Mouse (Mus musculus): ENCODE measurements around the gene Pom121l2. TPM values are rescaled to one million over a fixed set of nuclear protein-coding genes. Genes with fewer than 3 reads are reported as not detected.
A peak's percentile ranks its signal among the peaks of the same experiment; 100 is the strongest.
"Not testable (repeated sequence)": the region's sequence is repeated elsewhere in the genome, so short reads cannot be mapped to it uniquely, and the experiment has no call there.

Pom121l2 gene
- polyA plus RNA-seq, 1 experiment: not detected

DNA sequence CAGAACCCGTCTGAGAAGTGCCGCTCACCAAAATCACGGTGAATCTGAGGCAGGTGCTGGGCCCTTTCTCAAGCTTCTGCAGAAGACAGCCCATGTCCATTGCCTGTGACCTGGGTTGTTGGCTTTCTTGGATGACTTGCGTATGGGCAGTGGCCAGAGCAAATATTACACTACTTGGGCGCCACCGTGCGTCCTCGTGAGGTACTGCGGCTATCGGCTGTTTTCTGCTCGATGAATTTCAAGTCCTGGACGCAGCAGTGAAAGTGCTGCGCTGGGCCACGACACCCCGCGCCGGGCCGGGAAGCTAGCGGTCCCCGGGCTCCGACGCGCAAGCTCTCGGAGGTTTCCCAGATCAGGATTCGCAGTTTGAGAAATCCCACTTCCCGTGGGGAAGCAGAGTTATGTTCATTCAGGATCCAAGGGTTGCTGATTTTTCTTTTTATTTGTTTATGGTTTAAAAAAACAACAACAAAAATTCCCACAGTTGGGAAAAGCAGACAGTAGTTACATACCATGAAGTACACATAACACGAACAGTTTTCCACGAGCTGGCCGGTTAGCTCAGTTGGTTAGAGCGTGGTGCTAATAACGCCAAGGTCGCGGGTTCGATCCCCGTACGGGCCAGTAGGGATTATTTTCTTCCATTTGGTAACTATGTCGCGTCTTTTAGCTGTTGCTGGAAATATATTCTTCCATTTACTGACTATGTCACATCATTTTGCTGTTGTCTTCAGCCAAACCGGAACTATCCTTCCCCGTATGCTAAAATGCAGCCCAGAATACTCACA, 47.9 kb downstream of the Pom121l2 start:
- no peaks in the 10 kb centered on the region for H3K4me1 ChIP-seq (ENCODE audit: control insufficient read depth, insufficient read depth, low read length)
- TF ChIP-seq CTCF (IDR thresholded peaks at IDR 0.05; ENCODE audit: extremely low read depth, insufficient read depth, low read length): peak; percentile 90
- TF ChIP-seq POLR2A (IDR thresholded peaks at IDR 0.05; ENCODE audit: extremely low read depth, insufficient read depth, low read length): no peak
- no peak overlapping the region for H3K27ac ChIP-seq (ENCODE audit: insufficient read depth, low read length)
- peak overlapping the region; percentile 30 for H3K4me3 ChIP-seq (ENCODE audit: insufficient read depth, low read length)

DNA sequence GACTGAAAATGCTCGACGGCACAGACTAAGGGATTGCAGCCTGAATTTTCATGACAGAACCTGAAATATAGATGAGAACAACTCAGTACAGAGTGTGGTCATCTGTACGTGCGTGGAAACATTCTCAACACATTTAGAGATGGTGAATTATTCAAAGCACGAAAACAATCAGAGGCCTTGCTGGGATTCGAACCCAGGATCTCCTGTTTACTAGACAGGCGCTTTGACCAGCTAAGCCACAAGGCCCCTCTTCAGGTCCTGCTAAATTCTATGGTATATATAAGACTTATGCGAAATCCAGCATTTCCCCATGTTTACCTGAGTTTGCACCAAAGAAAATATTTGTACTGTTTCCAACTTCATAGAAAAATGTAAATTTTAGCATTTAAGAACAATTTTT, 48.9 kb downstream of the Pom121l2 start:
- no peak overlapping the region for H3K27ac ChIP-seq (ENCODE audit: insufficient read depth, low read length)
- peaks cover 1% of the 10 kb centered on the region; the same call in 1 of the 2 replicates for H3K4me1 ChIP-seq (ENCODE audit: control insufficient read depth, insufficient read depth, low read length)
- TF ChIP-seq CTCF (IDR thresholded peaks at IDR 0.05; ENCODE audit: extremely low read depth, insufficient read depth, low read length): no peak
- no peak for TF ChIP-seq POLR2A (IDR thresholded peaks at IDR 0.05; ENCODE audit: extremely low read depth, insufficient read depth, low read length)
- H3K4me3 ChIP-seq (ENCODE audit: insufficient read depth, low read length): no peak overlapping the region

DNA sequence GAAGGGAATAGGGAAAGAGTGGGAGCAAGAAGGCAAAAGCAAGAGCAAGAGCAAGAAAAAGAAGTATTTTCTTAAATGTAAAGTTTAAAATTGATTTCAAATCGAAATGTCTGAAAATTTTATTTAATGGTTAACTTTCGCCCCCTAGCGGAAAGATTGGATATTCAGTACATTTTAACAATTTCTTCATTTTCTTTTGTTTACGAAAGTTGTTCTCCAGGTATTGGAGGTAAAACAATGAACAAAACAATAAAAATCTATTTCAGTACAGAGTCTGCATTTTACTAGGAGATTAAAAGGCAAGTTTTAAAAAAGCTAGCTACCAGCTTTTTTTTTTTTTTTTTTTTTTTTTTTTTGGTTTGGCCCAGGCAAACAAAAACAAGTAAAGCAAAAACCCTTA, 49.5 kb downstream of the Pom121l2 start:
- no peak for TF ChIP-seq CTCF (IDR thresholded peaks at IDR 0.05; ENCODE audit: extremely low read depth, insufficient read depth, low read length)
- no peak for TF ChIP-seq POLR2A (IDR thresholded peaks at IDR 0.05; ENCODE audit: extremely low read depth, insufficient read depth, low read length)
- H3K4me1 ChIP-seq (ENCODE audit: control insufficient read depth, insufficient read depth, low read length): peaks cover 1% of the 10 kb centered on the region; the same call in 1 of the 2 replicates
- H3K4me3 ChIP-seq (ENCODE audit: insufficient read depth, low read length): no peak overlapping the region
- no peak overlapping the region for H3K27ac ChIP-seq (ENCODE audit: insufficient read depth, low read length)

DNA sequence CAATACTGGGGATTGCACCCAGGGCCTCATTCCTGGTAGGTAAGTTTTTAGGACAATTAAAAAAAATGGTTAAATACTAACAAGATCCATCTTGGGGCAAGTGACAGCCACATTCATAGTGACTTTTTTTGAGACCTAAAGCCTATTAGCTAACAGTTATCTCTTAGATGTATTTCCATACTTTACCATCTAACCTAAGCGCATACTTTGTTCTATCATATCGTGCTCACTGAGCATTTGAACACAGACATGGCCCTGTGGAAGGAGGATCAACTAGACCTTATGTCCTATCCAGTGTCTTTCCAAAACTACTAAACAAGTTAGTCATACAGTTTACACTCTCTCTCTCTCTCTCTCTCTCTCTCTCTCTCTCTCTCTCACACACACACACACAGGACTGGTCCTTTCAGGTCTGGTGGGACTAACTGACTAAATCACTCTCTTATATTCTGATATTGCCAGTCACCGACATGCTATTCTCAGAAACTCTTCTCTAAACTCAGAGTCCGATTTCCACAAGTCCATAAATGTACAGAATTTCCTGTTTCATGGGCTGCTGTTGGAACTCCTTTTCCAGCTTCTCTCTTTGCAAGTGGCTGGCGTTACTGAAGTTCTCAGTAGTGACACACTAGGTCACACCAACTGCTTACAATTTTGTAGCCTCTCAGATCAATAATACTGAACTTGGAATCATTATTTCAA, 52.9 kb downstream of the Pom121l2 start:
- no peak for TF ChIP-seq CTCF (IDR thresholded peaks at IDR 0.05; ENCODE audit: extremely low read depth, insufficient read depth, low read length)
- no peak for TF ChIP-seq POLR2A (IDR thresholded peaks at IDR 0.05; ENCODE audit: extremely low read depth, insufficient read depth, low read length)
- no peak overlapping the region for H3K4me3 ChIP-seq (ENCODE audit: insufficient read depth, low read length)

DNA sequence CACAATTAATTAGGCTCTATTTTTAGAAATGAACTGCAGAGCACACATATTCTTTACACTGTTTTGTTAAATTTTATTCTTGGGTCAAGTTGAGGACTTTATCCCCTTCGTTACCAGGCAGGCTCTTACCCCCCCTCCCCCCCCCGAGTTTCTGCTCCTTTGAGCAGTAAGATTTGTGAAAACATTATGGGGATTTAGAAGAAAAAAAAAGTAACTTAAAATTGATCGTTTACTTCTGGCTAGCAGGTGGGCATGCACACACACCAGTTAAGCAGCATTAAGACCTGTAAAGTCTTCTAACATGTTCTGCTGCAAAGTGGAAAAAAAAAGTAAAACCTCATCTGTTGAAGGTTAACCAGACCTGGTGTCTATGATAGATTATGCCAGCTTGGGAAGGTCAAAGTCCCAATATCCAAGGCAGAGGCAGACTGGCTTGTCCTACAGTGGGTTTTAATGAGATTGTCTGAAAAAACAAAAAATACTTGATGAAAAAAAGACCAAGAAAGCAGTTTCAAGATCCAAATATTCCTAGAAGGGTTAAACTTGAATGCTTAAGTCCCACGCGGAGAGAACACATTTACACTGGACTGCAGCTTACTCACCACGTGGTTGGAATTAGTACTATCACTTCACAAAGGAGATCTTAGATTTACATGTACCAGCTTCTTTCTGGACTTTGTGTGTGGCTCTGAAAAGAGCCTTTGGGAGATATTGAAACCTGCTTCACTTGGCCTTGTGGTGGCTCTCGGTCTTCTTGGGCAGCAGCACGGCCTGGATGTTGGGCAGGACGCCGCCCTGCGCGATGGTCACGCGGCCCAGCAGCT, 53.7 kb downstream of the Pom121l2 start:
- no peak overlapping the region for H3K4me3 ChIP-seq (ENCODE audit: insufficient read depth, low read length)
- H3K4me1 ChIP-seq (ENCODE audit: control insufficient read depth, insufficient read depth, low read length): peaks cover 1% of the 10 kb centered on the region; the same call in 1 of the 2 replicates
- no peak for TF ChIP-seq CTCF (IDR thresholded peaks at IDR 0.05; ENCODE audit: extremely low read depth, insufficient read depth, low read length)
- TF ChIP-seq POLR2A (IDR thresholded peaks at IDR 0.05; ENCODE audit: extremely low read depth, insufficient read depth, low read length): no peak
- H3K27ac ChIP-seq (ENCODE audit: insufficient read depth, low read length): no peak overlapping the region

More for the DNA sequence above, 52.9 kb downstream of the Pom121l2 start:
- Histone ChIP-seq H3K4me1 (ENCODE audit: control insufficient read depth, insufficient read depth, low read length) (peaks cover 1% of the 10 kb centered on the region; the same call in 1 of the 2 replicates), H3K27ac (ENCODE audit: insufficient read depth, low read length) (no peak overlapping the region)

DNA sequence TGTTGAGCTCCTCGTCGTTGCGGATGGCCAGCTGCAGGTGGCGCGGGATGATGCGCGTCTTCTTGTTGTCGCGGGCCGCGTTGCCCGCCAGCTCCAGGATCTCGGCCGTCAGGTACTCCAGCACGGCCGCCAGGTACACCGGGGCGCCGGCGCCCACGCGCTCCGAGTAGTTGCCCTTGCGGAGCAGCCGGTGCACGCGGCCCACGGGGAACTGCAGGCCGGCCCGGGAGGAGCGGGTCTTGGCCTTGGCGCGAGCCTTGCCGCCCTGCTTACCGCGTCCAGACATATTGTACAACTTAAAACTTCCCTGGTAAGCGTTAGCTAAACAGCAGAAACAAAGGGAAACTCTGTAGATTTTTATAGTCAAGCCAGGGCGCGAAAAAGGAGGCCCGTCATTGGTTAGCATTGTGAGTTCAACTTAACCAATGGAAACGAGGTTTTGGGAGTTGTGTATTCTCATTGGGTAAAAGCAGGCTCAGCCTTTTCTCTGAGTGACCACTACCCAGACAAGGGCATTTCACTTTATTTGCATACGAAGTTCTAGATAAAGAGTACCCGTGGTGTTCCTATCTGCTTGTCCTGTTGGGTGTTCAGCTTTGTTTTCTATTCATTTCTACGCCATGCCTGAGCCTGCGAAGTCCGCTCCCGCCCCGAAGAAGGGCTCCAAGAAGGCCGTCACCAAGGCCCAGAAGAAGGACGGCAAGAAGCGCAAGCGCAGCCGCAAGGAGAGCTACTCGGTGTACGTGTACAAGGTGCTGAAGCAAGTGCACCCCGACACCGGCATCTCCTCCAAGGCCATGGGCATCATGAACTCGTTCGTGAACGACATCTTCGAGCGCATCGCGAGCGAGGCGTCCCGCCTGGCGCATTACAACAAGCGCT, 54.5 kb downstream of the Pom121l2 start, which contains the start of the genes Hist1h2ah and Hist1h2bk:
TSS of gene Hist1h2ah (minus strand) at position 302 of the 882 bp plus-strand sequence.
TSS of gene Hist1h2bk (plus strand) at position 604 of the 882 bp plus-strand sequence.
- not testable (repeated sequence) for H3K27ac ChIP-seq (ENCODE audit: insufficient read depth, low read length); H3K4me1 ChIP-seq (ENCODE audit: control insufficient read depth, insufficient read depth, low read length)
- TF ChIP-seq POLR2A (IDR thresholded peaks at IDR 0.05; ENCODE audit: extremely low read depth, insufficient read depth, low read length): peak; percentile 78
- peak within 1 kb of the TSS; percentile 14; the same call in 1 of the 2 replicates for H3K4me3 ChIP-seq (ENCODE audit: insufficient read depth, low read length)

DNA sequence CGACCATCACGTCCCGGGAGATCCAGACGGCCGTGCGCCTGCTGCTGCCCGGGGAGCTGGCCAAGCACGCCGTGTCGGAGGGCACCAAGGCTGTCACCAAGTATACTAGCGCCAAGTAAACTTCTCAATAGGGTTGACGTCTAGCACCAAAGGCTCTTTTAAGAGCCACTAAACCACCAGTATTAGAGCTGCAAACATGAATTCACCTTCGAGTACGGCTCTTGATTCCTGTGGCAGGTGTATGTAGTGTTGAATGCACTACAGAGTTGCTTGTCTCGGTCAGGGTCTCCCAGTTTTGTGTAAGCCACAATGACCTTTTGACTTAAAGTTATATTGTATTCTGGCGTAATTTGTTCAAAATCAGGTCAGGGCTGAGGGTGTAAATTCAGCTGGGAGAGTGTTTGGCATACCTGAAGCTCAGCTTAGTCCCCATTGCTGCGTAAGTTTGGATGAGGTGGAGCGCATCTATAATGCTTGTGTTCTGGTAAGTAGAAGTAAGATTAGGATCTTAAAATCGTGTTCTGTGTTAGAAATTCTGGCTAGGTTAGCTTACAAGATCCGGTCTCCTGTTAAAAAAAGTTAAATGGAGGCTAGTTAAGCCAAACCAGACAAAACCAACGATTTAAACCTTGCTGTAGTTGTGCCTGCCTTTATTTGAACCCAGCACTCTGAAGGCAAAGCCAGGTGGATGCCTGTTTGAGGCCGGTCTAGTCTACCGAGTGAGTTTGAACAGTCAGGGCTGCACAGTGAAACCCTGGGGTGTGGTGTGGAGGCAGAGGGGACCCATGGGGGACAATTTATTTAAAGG, 55.4 kb downstream of the Pom121l2 start:
- peaks cover 1% of the 10 kb centered on the region; the same call in 1 of the 2 replicates for H3K4me1 ChIP-seq (ENCODE audit: control insufficient read depth, insufficient read depth, low read length)
- no peak for TF ChIP-seq POLR2A (IDR thresholded peaks at IDR 0.05; ENCODE audit: extremely low read depth, insufficient read depth, low read length)
- TF ChIP-seq CTCF (IDR thresholded peaks at IDR 0.05; ENCODE audit: extremely low read depth, insufficient read depth, low read length): no peak
- H3K27ac ChIP-seq (ENCODE audit: insufficient read depth, low read length): no peak overlapping the region
- H3K4me3 ChIP-seq (ENCODE audit: insufficient read depth, low read length): peak overlapping the region; percentile 14; the same call in 1 of the 2 replicates

DNA sequence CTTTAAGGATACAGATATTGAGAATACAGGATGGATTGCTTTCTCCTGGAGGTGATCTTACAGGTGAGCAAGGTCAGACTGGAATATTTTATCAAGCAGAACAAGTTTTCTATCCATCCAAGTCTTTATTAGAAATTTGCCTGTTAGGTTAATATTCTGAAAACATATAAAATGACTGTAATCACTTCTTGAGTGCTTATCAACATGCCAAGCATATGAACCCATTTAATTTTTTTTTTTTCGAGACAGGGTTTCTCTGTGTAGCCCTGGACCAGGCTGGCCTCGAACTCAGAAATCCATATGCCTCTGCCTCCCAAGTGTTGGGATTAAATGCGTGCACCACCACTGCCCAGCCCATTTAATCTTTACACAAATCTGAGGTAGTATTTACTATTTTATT, 56.0 kb downstream of the Pom121l2 start:
- peaks cover 1% of the 10 kb centered on the region; the same call in 1 of the 2 replicates for H3K4me1 ChIP-seq (ENCODE audit: control insufficient read depth, insufficient read depth, low read length)
- TF ChIP-seq CTCF (IDR thresholded peaks at IDR 0.05; ENCODE audit: extremely low read depth, insufficient read depth, low read length) (no peak), POLR2A (IDR thresholded peaks at IDR 0.05; ENCODE audit: extremely low read depth, insufficient read depth, low read length) (no peak)
- no peak overlapping the region for H3K27ac ChIP-seq (ENCODE audit: insufficient read depth, low read length)
- no peak overlapping the region for H3K4me3 ChIP-seq (ENCODE audit: insufficient read depth, low read length)
